Mouse (Mus musculus): ENCODE measurements around the gene Sgpl1.

- TF ChIP-seq EP300 (IDR thresholded peaks at IDR 0.05; ENCODE audit: low read depth) = no peak
- TF ChIP-seq CTCF (IDR thresholded peaks at IDR 0.05; ENCODE audit: low read depth) = no peak
Measured at GRCm38 (mm10) chr10:61150616-61151015, 3.1 kb upstream of the Sgpl1 start.
